Mouse (Mus musculus): Measurements from ENCODE around the gene Ctso.

The Ctso gene

DNA sequence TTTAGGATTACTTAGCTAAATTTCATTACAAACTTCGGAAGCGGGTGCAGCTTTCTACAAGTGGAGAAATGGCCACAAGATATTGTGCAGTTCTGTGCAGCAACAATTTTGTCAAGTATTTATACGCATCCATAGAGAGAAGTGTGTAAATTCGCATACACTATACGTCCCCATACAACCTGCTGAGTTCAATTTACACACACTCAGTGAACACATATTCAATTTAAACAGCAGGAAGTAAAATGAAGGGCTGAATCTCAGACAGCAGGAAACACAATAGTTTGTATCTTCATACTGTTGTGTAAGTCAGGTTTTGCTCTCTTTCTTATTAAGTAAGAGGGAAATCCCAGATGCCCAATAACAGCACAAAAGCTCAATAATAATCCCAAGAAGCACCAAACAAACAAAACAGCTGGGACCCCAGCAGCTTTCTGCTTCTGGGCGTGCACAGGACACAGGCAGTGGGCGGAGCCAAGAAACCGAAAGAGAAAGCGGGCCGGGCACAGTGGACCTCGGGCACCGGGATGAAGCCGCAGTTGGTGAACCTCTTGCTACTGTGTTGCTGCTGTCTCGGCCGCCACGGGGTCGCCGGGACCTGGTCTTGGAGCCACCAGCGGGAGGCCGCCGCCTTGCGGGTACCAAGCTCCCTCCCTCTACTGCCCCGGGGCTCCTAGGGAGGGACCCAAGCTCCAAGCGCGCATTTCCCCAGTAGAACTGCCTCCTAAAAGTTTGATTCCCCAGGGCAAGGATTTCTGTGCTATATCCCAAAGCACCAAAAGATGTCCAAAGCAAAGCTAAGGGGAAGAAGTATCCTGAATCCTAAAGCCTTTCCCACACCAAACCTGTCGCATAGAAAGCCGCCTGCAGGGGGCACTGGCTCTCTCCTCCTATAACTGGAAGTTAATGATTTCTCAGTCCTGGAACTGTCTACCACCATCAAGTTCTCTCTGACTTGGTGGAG lies at the start of gene Ctso:
Gene Ctso (plus strand): TSS at position 461 of the 961 bp plus-strand sequence.
- in situ Hi-C loops (cut with MboI, MseI), result loop anchor here in 1 of 2 experiments (5.0 kb wide), 1 partner anchor 210 kb away; no protein-coding TSS in a partner anchor

- in situ Hi-C loops (cut with MboI, MseI), result no loop called here
These were observed 48.5 kb upstream of the Ctso start for GRCm38 (mm10) chr3:81883916-81884315.

- in situ Hi-C loops (cut with MboI, MseI), result no loop called here
These were observed 46.8 kb upstream of the Ctso start for GRCm38 (mm10) chr3:81885566-81885965.

DNA sequence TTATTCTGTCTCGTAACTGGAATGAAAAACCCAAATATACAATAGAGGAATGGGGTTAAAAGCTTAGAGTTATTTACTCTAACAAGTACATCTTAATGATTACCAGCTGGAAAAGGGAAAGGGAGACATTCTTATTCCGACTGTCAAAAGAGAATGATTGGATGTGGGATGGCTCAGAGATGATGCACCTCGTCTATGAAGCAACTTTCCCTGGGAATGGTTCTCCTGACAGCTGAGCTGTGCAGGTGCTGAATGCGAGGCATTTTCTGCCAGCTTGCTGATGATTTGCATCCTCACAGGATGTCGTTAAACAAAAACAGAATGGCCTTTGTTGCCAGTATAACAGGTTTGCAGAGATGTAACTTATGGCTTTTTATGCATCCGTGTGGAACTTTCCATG lies 43.3 kb upstream of the Ctso start:
- in situ Hi-C loops (cut with MboI, MseI), result no loop called here

GRCm38 (mm10) chr3:81910286-81911036 lies 21.9 kb upstream of the Ctso start:
- in situ Hi-C loops (cut with MboI, MseI), result no loop called here

- in situ Hi-C loops (cut with MboI, MseI), result loop anchor here in 1 of 2 experiments (5.0 kb wide), 1 partner anchor 129 kb away; no protein-coding TSS in a partner anchor
These were observed 16.2 kb upstream of the Ctso start for GRCm38 (mm10) chr3:81916030-81916686.

DNA sequence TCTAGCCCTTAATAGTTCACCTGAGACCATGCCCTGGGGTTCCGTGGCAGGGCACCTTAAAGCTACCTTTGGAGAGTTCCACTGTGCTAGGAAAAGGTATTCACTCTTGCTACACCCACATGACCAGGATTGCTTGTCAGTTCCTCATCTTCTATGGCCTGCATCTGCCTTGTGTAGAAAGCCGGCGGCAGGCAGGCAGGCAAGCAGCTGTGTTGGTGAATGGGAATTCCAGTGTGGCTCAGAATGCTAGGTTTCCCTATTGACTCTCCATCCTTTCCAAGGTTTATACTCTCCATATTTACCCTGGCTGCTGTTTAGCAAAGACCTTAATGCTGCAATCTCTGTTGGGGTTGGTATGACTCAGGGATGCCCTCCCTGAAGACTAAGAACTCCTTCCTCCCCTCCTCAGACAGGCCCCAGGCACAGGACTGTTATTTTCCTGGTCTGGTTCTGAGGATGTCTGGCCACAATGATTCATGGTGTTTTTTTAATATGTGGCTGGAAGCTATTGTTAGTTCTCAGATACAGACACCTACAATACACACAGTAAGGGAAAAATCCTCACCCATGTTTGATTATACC lies 15.0 kb upstream of the Ctso start:
- in situ Hi-C loops (cut with MboI, MseI), result loop anchor here in 1 of 2 experiments (5.0 kb wide), 1 partner anchor 130 kb away; no protein-coding TSS in a partner anchor

DNA sequence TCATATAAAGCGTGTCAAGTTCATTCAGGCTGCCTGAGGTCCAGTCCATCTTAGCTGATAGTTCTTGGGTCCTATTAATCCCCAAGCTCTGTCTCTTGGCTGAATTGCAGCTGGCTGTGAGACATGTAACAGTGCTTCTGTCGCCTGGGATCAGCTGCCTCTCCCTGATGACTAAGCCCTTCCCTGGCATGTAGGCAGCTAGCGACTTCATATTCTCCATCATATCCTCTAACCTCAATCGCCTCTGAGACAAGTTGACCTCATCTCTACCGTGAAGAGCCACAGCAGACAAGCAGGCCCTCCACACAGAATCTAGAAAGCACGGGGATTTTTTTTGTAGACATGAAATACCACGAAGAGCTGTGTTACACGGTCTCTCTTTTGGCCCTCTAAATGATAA lies 14.2 kb upstream of the Ctso start:
- in situ Hi-C loops (cut with MboI, MseI), result loop anchor here in 1 of 2 experiments (5.0 kb wide), 1 partner anchor 131 kb away; no protein-coding TSS in a partner anchor

DNA sequence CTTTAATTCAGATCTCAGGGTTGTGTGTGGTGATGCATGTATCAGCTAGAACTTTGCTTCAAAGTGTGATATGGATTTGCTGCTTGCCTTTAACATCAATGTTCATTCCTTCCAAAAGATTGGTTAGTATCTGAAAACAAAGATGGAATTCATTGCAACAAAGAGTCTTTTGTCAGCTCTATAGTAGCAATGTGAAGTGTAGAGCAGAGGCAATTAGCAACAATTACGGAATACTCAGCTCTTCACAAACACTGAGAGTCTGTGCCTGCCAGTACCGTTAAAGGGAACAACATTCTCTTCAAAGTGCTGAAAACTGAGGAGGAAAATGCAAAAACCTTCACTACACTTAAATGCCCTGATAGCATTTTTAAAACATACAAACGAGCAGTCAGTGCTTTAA lies 12.7 kb upstream of the Ctso start:
- in situ Hi-C loops (cut with MboI, MseI), result loop anchor here (5.0 to 10.0 kb wide), 5 partner anchors 132 to 1825 kb away; no protein-coding TSS in a partner anchor

- in situ Hi-C loops (cut with MboI, MseI), result loop anchor here (5.0 to 10.0 kb wide), 4 partner anchors 138 to 1828 kb away; no protein-coding TSS in a partner anchor
These were observed 9.5 kb upstream of the Ctso start for GRCm38 (mm10) chr3:81922910-81923309.

GRCm38 (mm10) chr3:81924931-81925330 lies 7.5 kb upstream of the Ctso start:
- in situ Hi-C loops (cut with MboI, MseI), result loop anchor here (5.0 to 10.0 kb wide), 4 partner anchors 140 to 1830 kb away; no protein-coding TSS in a partner anchor

DNA sequence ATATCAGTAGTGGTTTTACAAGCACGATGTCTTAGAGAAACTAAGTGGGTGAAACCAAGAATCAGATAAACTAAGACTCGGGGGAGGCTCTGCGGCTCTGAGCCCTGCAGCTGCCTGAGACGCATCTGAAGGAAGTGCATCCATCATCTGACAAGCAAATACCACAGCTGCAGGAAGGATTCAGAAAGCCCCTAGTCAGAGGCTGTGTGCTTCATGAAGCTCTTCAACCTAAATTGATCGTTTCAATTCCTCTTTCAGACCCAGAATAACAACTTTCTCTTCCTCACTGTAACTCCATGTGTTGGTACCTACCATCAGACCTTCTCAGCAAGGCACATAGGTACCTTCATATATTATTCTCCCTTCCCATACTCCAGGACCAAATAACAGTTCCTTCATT lies 6.5 kb upstream of the Ctso start:
- in situ Hi-C loops (cut with MboI, MseI), result loop anchor here (10.0 kb wide), 2 partner anchors 141 to 1831 kb away; no protein-coding TSS in a partner anchor

DNA sequence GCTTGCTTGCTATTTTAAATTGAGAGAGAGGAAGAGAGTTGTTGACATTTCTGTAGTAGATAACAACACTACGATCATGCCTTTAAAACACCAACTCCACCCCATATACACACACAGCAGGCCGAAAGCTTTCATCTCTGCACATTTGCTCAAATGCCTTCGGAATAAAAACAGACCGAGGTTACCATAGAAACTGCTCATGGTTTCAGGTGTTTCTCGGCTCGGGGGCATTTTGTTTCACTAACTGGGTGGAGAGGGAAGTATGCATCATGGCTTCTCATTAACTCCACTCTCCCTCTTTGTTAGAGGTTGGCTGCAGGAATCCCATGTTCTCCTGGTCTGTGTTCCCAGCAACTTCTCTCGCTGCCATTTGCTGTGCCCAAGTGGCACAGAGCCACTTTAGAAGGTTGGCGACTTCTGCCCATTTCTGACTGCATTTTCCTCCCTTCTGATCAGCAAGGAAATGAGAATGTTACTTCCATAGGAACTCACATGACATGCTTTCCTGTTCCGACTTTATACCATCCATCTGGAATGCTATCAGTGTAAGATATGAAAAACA lies 5.6 kb upstream of the Ctso start:
- in situ Hi-C loops (cut with MboI, MseI), result loop anchor here (10.0 kb wide), 2 partner anchors 142 to 1832 kb away; no protein-coding TSS in a partner anchor

DNA sequence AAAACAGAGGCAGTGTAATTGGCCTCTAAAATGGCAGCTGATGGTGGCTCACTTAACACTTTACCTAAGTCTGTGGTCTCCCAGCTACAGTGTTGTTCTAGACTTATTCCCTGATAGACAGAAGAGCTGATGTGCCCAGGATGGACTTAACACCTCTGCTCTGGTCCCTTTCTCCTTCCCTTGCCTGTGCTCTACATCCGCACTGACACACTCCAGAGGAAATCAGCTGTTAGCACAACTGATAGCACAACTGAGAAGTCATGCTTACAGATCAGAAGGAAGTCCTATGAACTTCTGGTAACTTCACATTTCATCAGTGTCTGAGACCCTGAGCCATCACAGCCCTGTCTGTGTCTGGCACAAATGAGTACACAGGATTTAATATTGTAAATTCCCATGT lies 3.3 kb upstream of the Ctso start:
- in situ Hi-C loops (cut with MboI, MseI), result loop anchor here (10.0 kb wide), 2 partner anchors 144 to 1834 kb away; no protein-coding TSS in a partner anchor

- in situ Hi-C loops (cut with MboI, MseI), result loop anchor here in 1 of 2 experiments (5.0 kb wide), 1 partner anchor 211 kb away; no protein-coding TSS in a partner anchor
These were observed 706 bp upstream of the Ctso start for GRCm38 (mm10) chr3:81931695-81932094.

GRCm38 (mm10) chr3:81933348-81933747 lies 947 bp downstream of the Ctso start:
- in situ Hi-C loops (cut with MboI, MseI), result loop anchor here in 1 of 2 experiments (5.0 kb wide), 1 partner anchor 209 kb away; no protein-coding TSS in a partner anchor

DNA sequence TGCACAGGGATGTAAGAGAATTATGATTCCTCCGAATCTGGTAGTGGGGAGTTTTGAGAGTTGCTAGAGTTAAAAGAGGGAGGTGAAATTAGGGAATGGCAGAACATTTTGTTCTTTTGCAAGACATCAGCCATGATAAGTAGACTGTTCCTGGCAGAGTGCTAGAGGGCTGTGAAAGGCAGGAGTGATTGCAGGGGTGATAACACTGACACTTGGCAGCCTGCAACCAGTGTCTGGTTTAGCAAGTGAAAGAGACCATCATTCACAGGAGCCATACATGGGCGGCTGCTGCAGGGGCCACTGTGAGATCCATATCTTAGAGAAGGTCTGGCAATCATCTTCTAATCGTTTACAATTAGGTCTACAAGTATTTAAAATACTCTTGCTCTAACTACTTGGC lies 6.5 kb downstream of the Ctso start:
- in situ Hi-C loops (cut with MboI, MseI), result no loop called here

DNA sequence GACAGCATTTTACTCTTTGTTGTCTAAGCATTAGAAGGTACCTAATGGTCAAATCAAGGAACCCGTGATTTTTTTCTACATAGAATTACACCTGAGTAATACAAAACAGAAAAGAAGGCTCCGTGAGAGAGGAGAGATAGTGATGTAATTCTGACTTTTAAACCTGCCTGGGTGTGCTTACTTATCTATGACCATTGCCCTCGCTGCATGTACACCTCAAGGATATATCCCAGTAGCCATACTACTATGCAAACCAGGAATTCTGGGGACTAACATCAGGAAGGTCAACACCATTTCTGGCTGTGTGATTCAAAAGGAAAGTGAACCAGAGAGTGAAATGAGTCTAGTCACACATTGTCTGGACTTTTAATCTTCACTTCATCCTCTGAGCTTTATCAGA lies 9.9 kb downstream of the Ctso start:
- in situ Hi-C loops (cut with MboI, MseI), result no loop called here

GRCm38 (mm10) chr3:81943097-81943496 lies 10.7 kb downstream of the Ctso start:
- in situ Hi-C loops (cut with MboI, MseI), result no loop called here

- in situ Hi-C loops (cut with MboI, MseI), result no loop called here
These were observed 12.5 kb downstream of the Ctso start for GRCm38 (mm10) chr3:81944851-81945393.

Measured in T-helper 17 cell (primary cell).